Mouse (Mus musculus) gastrocnemius, postnatal 4 days (tissue): ENCODE data around the gene Gli2. TPM values are rescaled to one million over a fixed set of nuclear protein-coding genes. Genes with fewer than 3 reads are reported as not detected.

Experiments used
- DNase-seq, 2 experiments: peaks; one replicate each; pipeline ENCODE4 v3.0.0; 2021 to 2022; ENCODE audit warnings: low spot score in 2 of 2, mixed read lengths in 2 of 2
- total RNA-seq, 2 experiments: library from RNA; stranded (reverse); gene quantifications; 2 replicates each; pipeline ENCODE4 v1.2.3; 2021

The Gli2 gene
- total RNA-seq, 2 experiments from 2014 or later = 11.3 to 13.4 TPM

DNA sequence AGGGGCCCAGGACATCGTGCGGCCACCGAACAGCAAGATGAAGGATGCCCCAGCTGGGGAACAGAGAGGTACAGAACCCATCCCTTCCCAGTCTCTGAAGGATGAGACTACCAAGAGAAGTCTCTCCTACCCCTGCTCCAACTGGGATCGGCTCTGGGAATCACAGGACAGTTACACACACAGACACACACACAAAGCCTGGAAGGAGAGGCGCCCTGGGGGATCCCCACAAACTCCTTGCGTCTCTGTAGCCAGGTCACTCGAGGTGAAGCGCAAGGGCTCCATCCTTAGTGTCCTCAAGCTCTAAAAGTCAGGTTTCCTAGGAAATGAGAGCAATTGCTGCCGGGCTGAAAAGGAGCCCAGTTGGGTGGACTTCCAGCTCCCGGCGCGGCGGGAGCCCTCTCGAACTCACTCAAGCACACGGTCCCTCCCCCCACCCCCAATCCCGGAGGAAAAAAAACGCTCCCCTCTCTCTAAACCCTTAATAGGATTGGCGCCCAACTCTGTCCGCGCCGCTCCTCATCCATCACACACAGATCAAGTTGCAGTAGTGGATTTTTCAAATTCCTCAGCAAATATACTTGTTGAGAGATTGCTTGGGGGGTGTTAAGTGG, 1.4 kb downstream of the Gli2 start:
- no peak for DNase-seq

DNA sequence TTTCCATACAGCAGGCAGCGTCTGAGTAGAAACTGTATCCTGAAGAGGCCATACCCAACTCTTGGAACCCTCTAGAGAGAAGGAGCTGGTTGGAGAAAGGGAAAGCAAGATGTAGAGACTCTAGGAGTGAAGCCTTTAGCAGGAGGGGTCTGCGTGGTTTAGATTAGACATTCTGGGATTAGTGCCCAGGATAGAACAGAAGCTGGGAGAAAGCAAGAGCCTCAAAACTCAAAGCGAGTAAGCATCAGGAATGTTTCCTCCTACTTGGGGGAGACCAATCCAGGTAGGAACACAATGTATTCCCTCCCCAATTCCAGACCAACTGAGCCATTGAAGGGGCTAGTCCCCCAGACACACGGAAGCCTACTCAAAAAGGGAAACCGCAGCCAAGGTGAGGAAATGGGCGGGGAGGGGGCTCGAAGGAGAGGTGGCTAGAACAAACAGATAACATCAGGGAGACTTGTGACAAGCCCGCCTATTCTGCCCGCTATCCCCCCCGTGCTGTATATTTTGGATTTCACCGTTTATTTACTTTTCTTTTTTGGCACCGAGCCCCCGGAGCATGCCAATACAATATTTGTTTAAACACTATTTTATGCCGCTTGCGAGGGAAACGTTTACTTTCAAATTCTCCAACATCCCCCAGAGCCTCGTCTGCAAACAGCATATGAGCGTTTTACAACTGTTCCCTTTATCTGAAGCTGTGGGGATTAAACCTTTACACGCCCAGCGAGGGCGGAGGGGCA, 2.1 kb downstream of the Gli2 start:
- no peak for DNase-seq

- DNase-seq = no peak
Observed at GRCm38 (mm10) chr1:119049812-119050615, 3.4 kb downstream of the Gli2 start.

DNA sequence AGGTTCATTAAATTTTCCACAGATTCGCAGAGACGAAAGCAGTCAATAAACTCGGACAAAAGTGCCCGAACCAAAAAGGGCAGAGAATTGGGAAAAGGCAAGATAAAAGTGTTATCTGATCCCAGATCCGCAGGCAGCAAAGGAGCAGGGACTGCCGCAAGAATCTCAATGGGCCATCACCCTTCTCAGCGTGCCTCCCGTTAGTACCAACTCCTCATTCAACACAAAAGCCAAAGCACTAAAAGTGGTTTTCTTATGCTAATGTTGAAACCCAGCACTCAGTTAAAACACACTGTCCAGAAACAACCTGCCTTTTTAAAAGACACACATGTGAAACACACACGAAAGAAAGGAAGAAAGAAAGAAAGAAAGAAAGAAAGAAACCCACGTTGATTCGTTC, 4.4 kb downstream of the Gli2 start:
- no peak for DNase-seq

DNA sequence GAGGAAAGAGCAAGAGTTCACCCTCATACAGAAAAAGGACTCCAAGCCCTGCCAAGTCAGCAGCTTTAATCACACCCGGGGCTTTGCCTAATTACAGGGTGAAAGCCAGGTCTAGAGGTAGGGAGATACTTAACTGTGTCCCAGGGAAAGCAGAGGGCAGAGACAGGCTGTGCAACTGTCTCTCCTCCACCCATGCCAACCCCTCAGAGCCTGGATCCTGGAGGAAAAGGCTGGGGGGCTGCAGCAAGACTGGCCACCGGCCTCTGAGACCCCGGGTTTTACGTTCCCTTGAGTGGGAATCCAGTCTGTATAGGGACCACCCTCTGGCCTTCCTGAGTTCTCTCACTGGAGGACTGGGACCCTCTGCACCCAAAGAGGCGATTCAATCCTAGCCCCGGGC, 4.9 kb downstream of the Gli2 start:
- no peak for DNase-seq

GRCm38 (mm10) chr1:119047462-119048371, 5.7 kb downstream of the Gli2 start:
- peak in 1 of 2 experiments; percentile 37 for DNase-seq

GRCm38 (mm10) chr1:119038436-119038835, 15.0 kb downstream of the Gli2 start:
- no peak for DNase-seq

GRCm38 (mm10) chr1:119035931-119036330, 17.5 kb downstream of the Gli2 start:
- DNase-seq = no peak

DNA sequence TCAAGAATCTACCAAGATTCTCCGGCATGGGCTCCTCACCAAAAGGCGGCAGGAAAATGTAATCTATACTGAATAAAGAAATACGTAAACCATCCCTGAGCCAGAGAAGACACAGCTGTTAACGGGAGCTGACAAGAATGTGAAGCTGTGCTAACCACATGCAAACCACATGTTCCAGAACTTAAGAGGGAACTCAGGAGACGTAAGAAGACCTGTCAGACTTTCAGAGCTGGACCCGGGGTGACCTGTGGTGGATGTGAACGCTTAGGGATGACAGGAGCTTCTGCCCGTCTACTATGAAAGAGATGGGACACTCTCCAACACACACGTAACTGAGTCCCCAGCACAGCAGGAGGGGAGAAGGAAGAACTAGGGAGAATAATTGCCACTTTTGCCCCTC, 18.1 kb downstream of the Gli2 start:
- no peak for DNase-seq

GRCm38 (mm10) chr1:119034163-119034705, 19.2 kb downstream of the Gli2 start:
- no peak for DNase-seq

DNA sequence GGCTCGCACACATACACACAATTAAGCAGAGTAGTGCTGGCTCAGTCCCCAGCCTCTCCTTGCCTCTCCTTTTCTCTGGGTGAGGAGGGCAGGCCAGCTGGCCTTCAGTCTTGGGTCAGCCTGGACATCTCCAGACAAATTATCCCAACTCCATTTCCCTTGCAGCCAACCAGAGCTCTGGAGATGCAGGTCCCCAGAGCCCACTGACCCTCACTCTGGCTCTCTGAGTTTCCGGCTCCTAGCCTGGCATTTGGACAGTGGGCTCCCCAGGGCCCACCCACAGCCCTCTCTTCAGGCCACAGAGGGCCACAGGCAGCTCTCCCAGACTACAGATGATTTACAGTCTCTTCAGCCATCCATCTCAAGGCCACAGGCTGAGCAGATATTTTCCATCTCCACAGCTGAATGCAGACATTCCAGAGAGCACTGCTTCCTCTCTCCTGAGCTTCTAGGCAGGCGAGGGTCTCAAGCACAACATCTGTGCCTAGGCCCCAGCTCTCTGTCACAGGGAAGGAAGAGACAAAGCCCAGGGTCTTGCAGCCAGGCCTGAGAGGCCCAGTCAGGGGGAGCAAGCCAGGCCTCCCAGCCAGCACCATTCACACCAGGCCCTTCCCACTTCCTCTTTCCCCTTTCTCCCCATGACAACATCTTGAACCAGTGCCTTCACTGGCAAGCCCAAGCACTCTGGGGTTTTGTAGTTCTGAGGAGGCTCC, 19.8 kb downstream of the Gli2 start:
- peak; percentile 63 to 83 for DNase-seq

GRCm38 (mm10) chr1:119031185-119031584, 22.2 kb downstream of the Gli2 start:
- DNase-seq = no peak

DNA sequence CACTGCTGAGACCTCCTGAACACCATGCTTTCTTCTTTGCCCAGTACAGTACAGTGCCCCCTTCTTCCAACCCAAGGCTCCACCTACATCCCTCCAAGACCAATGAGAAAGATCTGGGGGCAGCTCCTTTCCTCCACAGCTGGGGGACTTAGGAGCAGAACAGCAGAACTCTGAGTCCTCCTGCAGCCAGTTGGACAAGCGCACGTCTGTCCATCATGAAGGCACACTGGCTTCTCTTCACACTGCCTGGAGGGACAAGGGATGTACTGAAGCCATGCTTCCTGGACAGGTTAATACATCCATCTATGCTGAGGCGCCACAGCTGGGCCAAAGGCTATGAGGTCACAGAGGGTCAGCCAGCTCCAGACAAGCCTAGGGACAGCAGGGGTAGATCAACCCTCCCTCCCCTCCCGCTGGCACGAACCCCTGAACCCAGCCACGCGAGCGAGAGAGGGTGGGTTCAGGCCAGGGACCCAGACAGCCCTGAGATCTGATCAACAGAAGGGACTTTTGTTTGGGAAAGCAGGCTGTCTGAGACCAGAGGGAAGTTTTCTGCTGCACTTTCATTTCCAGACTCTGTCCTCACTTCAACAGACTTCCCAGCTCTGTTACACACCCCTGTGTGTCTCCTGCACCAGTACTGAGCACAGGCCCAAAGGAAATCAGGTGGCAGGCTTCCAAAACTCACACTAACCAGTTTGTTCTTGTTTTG, 27.6 kb downstream of the Gli2 start:
- no peak for DNase-seq

GRCm38 (mm10) chr1:119022311-119022710, 31.1 kb downstream of the Gli2 start:
- DNase-seq = no peak

DNA sequence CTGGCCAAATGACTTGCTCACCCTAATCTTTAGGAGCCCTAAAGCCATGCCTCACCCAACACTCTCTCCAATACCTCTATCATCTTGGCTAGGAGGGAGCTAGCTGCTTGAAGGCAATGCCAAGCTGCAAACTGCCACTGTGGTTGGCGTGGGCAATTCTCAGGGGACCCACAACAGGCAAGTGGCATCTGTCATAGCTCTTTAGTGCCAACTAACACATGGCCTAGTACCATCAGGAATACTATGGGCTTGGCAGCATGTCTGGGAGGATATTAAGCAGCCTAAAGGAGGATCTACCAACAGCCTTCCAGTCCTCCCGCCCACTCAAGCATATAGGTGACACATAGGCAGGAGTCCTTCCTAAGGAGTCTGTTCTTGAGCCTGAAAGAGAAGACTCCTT, 33.3 kb downstream of the Gli2 start:
- no peak for DNase-seq

- DNase-seq = no peak
Observed at GRCm38 (mm10) chr1:119019056-119019455, 34.4 kb downstream of the Gli2 start.

- DNase-seq = no peak
Observed at GRCm38 (mm10) chr1:119016866-119017265, 36.6 kb downstream of the Gli2 start.

- no peak for DNase-seq
Observed at GRCm38 (mm10) chr1:119015108-119015507, 38.3 kb downstream of the Gli2 start.

DNA sequence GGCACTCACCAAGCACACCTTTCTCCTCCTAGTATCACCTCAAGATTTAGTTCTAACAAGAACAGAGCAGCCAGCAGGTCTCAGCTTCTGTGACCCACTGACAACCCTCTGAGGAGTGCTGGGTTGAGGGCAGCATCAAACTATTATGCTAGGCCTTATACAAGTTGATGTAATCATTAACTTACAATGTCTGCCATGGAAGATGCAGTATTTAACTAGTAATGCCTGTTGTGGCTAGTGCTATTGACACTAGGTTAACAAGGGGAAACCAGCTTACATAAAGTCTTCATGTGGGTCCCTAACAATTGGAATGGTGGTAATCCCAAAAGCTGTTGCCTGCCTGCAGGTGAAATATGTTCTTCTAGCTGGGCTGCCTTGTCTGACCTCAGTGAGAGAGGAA, 44.5 kb downstream of the Gli2 start:
- DNase-seq = no peak
